Mouse (Mus musculus): ENCODE measurements around the gene Trnp1.

GRCm38 (mm10) chr4:133504300-133504699 is 6.0 kb upstream of the Trnp1 start:
- TF ChIP-seq ZNF384 (IDR thresholded peaks at IDR 0.05; ENCODE audit: low read depth, low read length) (no peak), CHD2 (IDR thresholded peaks at IDR 0.05; ENCODE audit: low read depth, low read length) (no peak), HCFC1 (IDR thresholded peaks at IDR 0.05; ENCODE audit: borderline replicate concordance, insufficient read depth, low read length) (no peak)
